Mouse (Mus musculus) stomach, postnatal 0 days (tissue): ENCODE measurements around the gene Foxp1. TPM values are rescaled to one million over a fixed set of nuclear protein-coding genes. Genes with fewer than 3 reads are reported as not detected.
A peak's percentile ranks its signal among the peaks of the same experiment; 100 is the strongest.

Experiments used
- ATAC-seq: fragments of 200-750 bp; cut with Nextera tagmentation; 2 replicates; pipeline ENCODE4 v1.8.0; 2017; ENCODE audit not compliant: low FRiP score, low TSS enrichment
- DNase-seq: peaks from one replicate; pipeline ENCODE4 v3.0.0-alpha.2; 2016; ENCODE audit warnings: low spot score
- H3K27ac ChIP-seq: fragments of 300-500 bp; sonication (generic); replicated peaks from 2 replicates; pipeline ENCODE4 v1.5.1; 2014; ENCODE audit warnings: mild to moderate bottlenecking, control low read depth
- H3K27me3 ChIP-seq: fragments of 300-500 bp; sonication (generic); 2 replicates; pipeline ENCODE4 v1.6.1; 2014; ENCODE audit warnings: low read length; ENCODE audit not compliant: control insufficient read depth, insufficient read depth
- H3K36me3 ChIP-seq: fragments of 300-500 bp; sonication (generic); 2 replicates; pipeline ENCODE4 v1.6.1; 2014; ENCODE audit warnings: low read length, mixed read lengths; ENCODE audit not compliant: control insufficient read depth, insufficient read depth
- H3K4me1 ChIP-seq: fragments of 300-500 bp; sonication (generic); replicated peaks from 2 replicates; pipeline ENCODE4 v1.6.1; 2014; ENCODE audit warnings: antibody characterized with exemption; ENCODE audit not compliant: control insufficient read depth, insufficient read depth
- H3K4me2 ChIP-seq: fragments of 300-500 bp; sonication (generic); replicated peaks from 2 replicates; pipeline ENCODE4 v1.6.1; 2014; ENCODE audit warnings: low read depth, mild to moderate bottlenecking, control low read depth, moderate library complexity
- H3K4me3 ChIP-seq: fragments of 300-500 bp; sonication (generic); 2 replicates; pipeline ENCODE4 v1.5.1; 2014; ENCODE audit warnings: low read depth, low read length, control low read depth
- H3K9ac ChIP-seq: fragments of 300-500 bp; sonication (generic); 2 replicates; pipeline ENCODE4 v1.6.1; 2014; ENCODE audit warnings: mild to moderate bottlenecking, low read length, control low read depth, mixed read lengths
- H3K9me3 ChIP-seq: fragments of 300-500 bp; sonication (generic); 2 replicates; pipeline ENCODE4 v1.6.1; 2016; ENCODE audit warnings: low read length; ENCODE audit not compliant: control insufficient read depth
- CTCF ChIP-seq: IDR thresholded peaks from 2 replicates; pipeline ENCODE4 v1.5.1; 2016; ENCODE audit warnings: antibody characterized with exemption, low read depth, mild to moderate bottlenecking, moderate library complexity
- EP300 ChIP-seq: optimal IDR thresholded peaks from 2 replicates; pipeline ENCODE3; 2016; ENCODE audit warnings: antibody characterized with exemption
- WGBS: fragments of 180-500 bp; shearing (Covaris S2); extraction: QIAGEN DNeasy Blood & Tissue Kit; methylation state at CpG from one replicate; pipeline ENCODE4 v1.1.7; 2014; 5-methylcytosine and 5-hydroxymethylcytosine counted together
- polyA plus RNA-seq: library from polyadenylated mRNA; unstranded; fragments of >200 nt; fragmentation: Nextera tagmentation; extraction: Ambion mirVana; gene quantifications from 2 replicates; pipeline ENCODE4 v1.2.1, GENCODE M21; 2015

Gene Foxp1
- polyA plus RNA-seq, 1 experiment from 2014 or later, result 68.9 TPM

DNA sequence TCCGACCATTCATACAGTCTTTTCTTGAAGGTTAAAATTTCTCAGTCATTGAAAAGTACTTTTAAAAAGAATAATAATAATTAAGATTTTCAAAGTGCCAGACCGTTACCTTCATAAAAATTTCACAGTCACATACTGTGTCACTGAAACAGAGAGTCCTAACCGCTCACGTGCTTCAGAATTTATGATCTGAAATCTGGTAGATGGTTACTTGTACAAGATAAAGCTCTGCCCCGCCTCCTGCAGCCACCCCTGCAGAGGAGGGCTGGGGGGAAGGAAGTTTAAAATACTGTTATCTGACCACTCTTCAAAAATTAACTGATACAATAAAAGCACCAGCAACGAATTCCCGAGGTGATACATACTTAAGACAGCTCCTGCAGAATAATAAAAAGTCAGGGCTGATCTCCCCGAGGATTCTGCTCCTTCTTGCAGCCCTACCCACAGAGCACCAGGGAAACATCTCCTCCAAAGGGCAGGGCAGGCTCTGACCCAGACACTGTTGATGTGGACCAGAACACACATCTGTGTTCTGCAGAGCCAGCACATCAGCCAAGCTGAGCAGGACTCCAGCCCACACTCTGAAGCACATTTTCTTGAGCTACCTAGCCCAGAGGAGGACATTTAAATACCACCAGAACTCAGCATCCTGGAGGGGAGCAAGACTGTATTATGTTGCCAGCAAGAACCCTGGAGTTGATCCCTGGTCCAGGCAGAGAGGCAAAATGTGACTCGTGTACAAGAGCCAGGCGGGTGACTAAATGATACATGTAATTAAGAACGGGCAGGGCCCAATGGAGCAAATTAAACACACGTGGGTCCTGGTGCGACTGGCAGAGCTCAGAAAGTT lies 316.7 kb downstream of the Foxp1 start:
- Histone ChIP-seq H3K36me3 (no peaks in the 10 kb centered on the region), H3K4me2 (no peak overlapping the region), H3K27ac (peak overlapping the region; percentile 69), H3K9me3 (no peaks in the 10 kb centered on the region), H3K27me3 (no peaks in the 10 kb centered on the region), H3K4me1 (peaks cover 14% of the 10 kb centered on the region), H3K4me3 (no peak overlapping the region), H3K9ac (0 out of 2 replicates have a peak overlapping the region, but pooled peaks have one; percentile 1)
- 25% methylated on average over 13 of the region's 13 CpGs for WGBS
- DNase-seq (peak; percentile 39), ATAC-seq (peak; percentile 60)
- TF ChIP-seq CTCF (no peak), EP300 (no peak)

GRCm38 (mm10) chr6:99204780-99205586 lies 317.5 kb downstream of the Foxp1 start:
- TF ChIP-seq CTCF (no peak), EP300 (no peak)
- H3K9me3 ChIP-seq, result no peaks in the 10 kb centered on the region
- peak overlapping the region; percentile 61 for H3K27ac ChIP-seq
- WGBS, result 8% methylated on average over 7 of the region's 7 CpGs
- H3K9ac ChIP-seq, result no peak overlapping the region
- no peaks in the 10 kb centered on the region for H3K36me3 ChIP-seq
- DNase-seq (no peak), ATAC-seq (no peak)
- H3K4me1 ChIP-seq, result peaks cover 18% of the 10 kb centered on the region
- H3K4me3 ChIP-seq, result no peak overlapping the region
- no peaks in the 10 kb centered on the region for H3K27me3 ChIP-seq
- H3K4me2 ChIP-seq, result peak overlapping the region; percentile 44

DNA sequence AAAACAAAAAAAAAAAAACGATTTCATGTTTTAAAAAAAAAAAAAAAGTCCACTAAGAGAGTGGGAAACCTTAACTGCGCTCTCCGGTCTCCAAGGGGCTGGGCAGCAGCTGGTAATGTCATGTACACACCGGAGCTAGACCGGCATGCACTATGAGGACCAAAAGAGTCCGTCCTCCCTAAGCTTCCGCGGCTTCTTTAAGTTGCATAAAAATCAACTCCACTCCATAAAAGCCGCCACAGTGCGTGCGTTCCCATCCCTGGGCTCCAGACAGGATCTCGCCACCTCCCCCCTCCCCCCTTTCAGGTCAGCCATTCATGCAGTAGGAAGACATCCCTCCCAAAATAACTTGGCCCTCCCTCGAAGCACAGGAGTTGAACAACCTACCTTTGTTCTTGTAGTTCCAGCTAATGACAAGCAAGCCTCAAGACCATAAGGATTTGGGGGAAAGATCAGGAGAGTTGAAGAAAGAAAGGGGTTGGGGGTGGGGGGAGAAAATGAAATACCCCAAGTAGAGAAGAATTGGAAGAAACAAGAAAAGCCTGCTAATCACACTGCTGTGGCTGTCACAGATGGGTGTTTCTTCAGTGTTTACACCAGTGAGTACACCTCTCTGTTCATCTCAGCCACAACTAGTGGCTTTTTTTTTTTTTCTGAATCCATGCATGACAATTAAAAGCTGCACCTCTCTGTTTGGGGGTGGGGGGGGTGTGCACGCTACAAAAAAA lies 318.3 kb downstream of the Foxp1 start:
- H3K9ac ChIP-seq, result peak overlapping the region; percentile 31; the same call in 1 of the 2 replicates
- H3K27ac ChIP-seq, result peak overlapping the region; percentile 61
- peak overlapping the region; percentile 44 for H3K4me2 ChIP-seq
- no peaks in the 10 kb centered on the region for H3K36me3 ChIP-seq
- H3K27me3 ChIP-seq, result no peaks in the 10 kb centered on the region
- DNase-seq (no peak), ATAC-seq (no peak)
- TF ChIP-seq EP300 (no peak), CTCF (no peak)
- peaks cover 18% of the 10 kb centered on the region for H3K4me1 ChIP-seq
- H3K9me3 ChIP-seq, result no peaks in the 10 kb centered on the region
- 10% methylated on average over 14 of the region's 14 CpGs for WGBS
- H3K4me3 ChIP-seq, result peak overlapping the region; percentile 20; the same call in 1 of the 2 replicates

DNA sequence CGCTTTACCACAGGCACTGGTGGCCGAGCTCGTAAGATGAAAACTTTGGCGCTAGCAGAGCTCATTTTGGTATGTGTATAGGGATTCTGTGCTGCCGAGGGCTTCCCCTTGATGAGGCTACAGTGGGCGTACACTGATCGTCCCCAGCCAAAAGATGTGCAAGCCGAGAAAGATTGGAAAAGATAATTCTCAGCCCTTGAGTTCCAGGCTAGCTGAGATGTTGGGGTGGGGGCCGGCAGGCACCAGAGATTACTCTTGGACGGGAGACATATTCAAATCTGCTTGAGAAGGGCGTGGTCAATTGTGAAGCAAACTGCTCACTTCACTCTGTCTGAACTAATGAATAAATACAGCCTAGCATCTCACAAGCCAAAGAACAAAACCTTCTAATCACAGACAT lies 319.3 kb downstream of the Foxp1 start:
- no peak for TF ChIP-seq CTCF
- TF ChIP-seq EP300, result no peak
- Histone ChIP-seq H3K27ac (no peak overlapping the region; the same call in 1 of the 2 replicates), H3K4me3 (no peak overlapping the region), H3K27me3 (no peaks in the 10 kb centered on the region), H3K9ac (no peak overlapping the region), H3K9me3 (no peaks in the 10 kb centered on the region), H3K36me3 (no peaks in the 10 kb centered on the region), H3K4me2 (peak overlapping the region; percentile 38), H3K4me1 (peaks cover 18% of the 10 kb centered on the region)
- ATAC-seq (no peak), DNase-seq (no peak)
- 32% methylated on average over 11 of the region's 11 CpGs for WGBS

DNA sequence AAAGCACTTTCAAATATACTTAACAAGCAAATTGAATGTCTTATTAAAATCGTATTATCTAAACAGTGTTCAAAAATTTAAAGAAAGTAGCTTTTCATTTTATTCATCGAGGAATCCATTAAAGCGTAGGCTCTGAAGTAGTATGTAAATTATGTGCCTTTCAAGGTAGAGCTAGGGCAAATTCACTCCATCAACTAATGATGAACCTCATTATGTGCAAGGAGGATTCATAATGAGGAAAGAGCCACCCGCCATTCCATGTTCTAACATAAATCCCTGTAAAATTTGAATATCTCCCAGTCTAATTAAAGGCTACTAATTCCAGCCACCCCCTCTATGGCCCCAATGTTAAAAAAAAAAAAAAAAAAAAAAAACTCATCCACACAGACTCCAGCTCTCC lies 319.7 kb downstream of the Foxp1 start:
- Histone ChIP-seq H3K27ac (no peak overlapping the region), H3K9ac (no peak overlapping the region), H3K9me3 (no peaks in the 10 kb centered on the region), H3K4me3 (no peak overlapping the region), H3K4me1 (peaks cover 18% of the 10 kb centered on the region), H3K4me2 (no peak overlapping the region), H3K36me3 (no peaks in the 10 kb centered on the region), H3K27me3 (no peaks in the 10 kb centered on the region)
- TF ChIP-seq EP300 (no peak), CTCF (no peak)
- DNase-seq, result no peak
- WGBS, result 82% methylated on average over 4 of the region's 4 CpGs
- no peak for ATAC-seq
